Mouse (Mus musculus) activated CD4-positive, CD25-positive, alpha-beta regulatory T cell, adult 4 months (primary cell): ENCODE measurements around the gene Ptn. TPM values are rescaled to one million over a fixed set of nuclear protein-coding genes. Genes with fewer than 3 reads are reported as not detected.
"Not testable (repeated sequence)": the region's sequence is repeated elsewhere in the genome, so short reads cannot be mapped to it uniquely, and the experiment has no call there.

Experiments
- ATAC-seq: one replicate; pipeline ENCODE4 v1.8.0; 2017
- polyA plus RNA-seq, 2 experiments: library from polyadenylated mRNA; unstranded; fragments of 100-300 nt; shearing (Covaris generic); gene quantifications; one replicate each; pipeline ENCODE4 v1.2.1; 2017

Gene Ptn
- polyA plus RNA-seq, 2 experiments from 2014 or later, result not detected

- ATAC-seq, result no peak
Measured at GRCm38 (mm10) chr6:36752887-36753286, 57.1 kb downstream of the Ptn start.

- ATAC-seq, result no peak
Measured at GRCm38 (mm10) chr6:36739811-36740210, 70.2 kb downstream of the Ptn start.

GRCm38 (mm10) chr6:36736763-36737162, 73.3 kb downstream of the Ptn start:
- ATAC-seq, result no peak

GRCm38 (mm10) chr6:36735622-36736021, 74.4 kb downstream of the Ptn start:
- ATAC-seq, result not testable (repeated sequence)

- ATAC-seq, result not testable (repeated sequence)
Measured at GRCm38 (mm10) chr6:36729811-36730210, 80.2 kb downstream of the Ptn start.

GRCm38 (mm10) chr6:36728079-36728478, 81.9 kb downstream of the Ptn start:
- no peak for ATAC-seq

GRCm38 (mm10) chr6:36725509-36726160, 84.4 kb downstream of the Ptn start:
- ATAC-seq, result no peak

- ATAC-seq, result no peak
Measured at GRCm38 (mm10) chr6:36722769-36723549, 87.1 kb downstream of the Ptn start.

GRCm38 (mm10) chr6:36713329-36713728, 96.7 kb downstream of the Ptn start:
- ATAC-seq, result no peak

GRCm38 (mm10) chr6:36695481-36695880, 114.5 kb downstream of the Ptn start:
- no peak for ATAC-seq

- ATAC-seq, result no peak
Measured at GRCm38 (mm10) chr6:36691497-36691896, 118.5 kb downstream of the Ptn start.

GRCm38 (mm10) chr6:36690941-36691340, 119.1 kb downstream of the Ptn start:
- no peak for ATAC-seq

GRCm38 (mm10) chr6:36676710-36677691, 133.0 kb downstream of the Ptn start:
- no peak for ATAC-seq

GRCm38 (mm10) chr6:36672399-36673221, 137.4 kb downstream of the Ptn start:
- ATAC-seq, result no peak

- no peak for ATAC-seq
Measured at GRCm38 (mm10) chr6:36671274-36671673, 138.7 kb downstream of the Ptn start.
